Mouse (Mus musculus) lung, embryonic 15.5 days (tissue): ENCODE data around the gene Gm45808. TPM values are rescaled to one million over a fixed set of nuclear protein-coding genes. Genes with fewer than 3 reads are reported as not detected.

ENCODE experiments used
- ATAC-seq: fragments of 200-750 bp; cut with Nextera tagmentation; 2 replicates; pipeline ENCODE4 v1.8.0; 2017; ENCODE audit warnings: moderate number of reproducible peaks, borderline replicate concordance; ENCODE audit not compliant: low FRiP score, low TSS enrichment; ENCODE audit errors: extremely low read depth
- H3K27ac ChIP-seq: fragments of 300-500 bp; sonication (generic); 2 replicates; pipeline ENCODE4 v1.5.1; 2015; ENCODE audit warnings: moderate library complexity, mild to moderate bottlenecking, inconsistent platforms
- H3K27me3 ChIP-seq: fragments of 300-500 bp; sonication (generic); 2 replicates; pipeline ENCODE4 v1.6.1; 2015; ENCODE audit warnings: inconsistent platforms
- H3K36me3 ChIP-seq: fragments of 300-500 bp; sonication (generic); 2 replicates; pipeline ENCODE4 v1.6.1; 2015; ENCODE audit warnings: inconsistent platforms
- H3K4me1 ChIP-seq: fragments of 300-500 bp; sonication (generic); 2 replicates; pipeline ENCODE4 v1.6.1; 2015; ENCODE audit warnings: inconsistent platforms
- H3K4me2 ChIP-seq: fragments of 300-500 bp; sonication (generic); 2 replicates; pipeline ENCODE4 v1.6.1; 2015; ENCODE audit warnings: inconsistent platforms, mild to moderate bottlenecking, moderate library complexity
- H3K4me3 ChIP-seq: fragments of 300-500 bp; sonication (generic); 2 replicates; pipeline ENCODE4 v1.5.1; 2015; ENCODE audit warnings: mild to moderate bottlenecking, inconsistent platforms
- H3K9ac ChIP-seq: fragments of 300-500 bp; sonication (generic); 2 replicates; pipeline ENCODE4 v1.6.1; 2015; ENCODE audit warnings: inconsistent platforms
- H3K9me3 ChIP-seq: fragments of 300-500 bp; sonication (generic); 2 replicates; pipeline ENCODE4 v1.6.1; 2016; ENCODE audit warnings: inconsistent platforms
- WGBS: fragments of 180-500 bp; shearing (Covaris S2); methylation state at CpG from one replicate; pipeline ENCODE4 v1.1.7; 2015; 5-methylcytosine and 5-hydroxymethylcytosine counted together
- polyA plus RNA-seq: library from polyadenylated mRNA; unstranded; fragments of >200 nt; fragmentation: Nextera tagmentation; extraction: Ambion mirVana; gene quantifications from 2 replicates; pipeline ENCODE4 v1.2.1, GENCODE M21; 2015

Gm45808 gene
- polyA plus RNA-seq, 1 experiment from 2014 or later = not detected

- ATAC-seq = no peak
- WGBS = 47% methylated on average over 10 of the region's 10 CpGs
- H3K4me1 ChIP-seq = peaks cover 36% of the 10 kb centered on the region
- peak overlapping the region; percentile 76 for H3K4me3 ChIP-seq
- no peaks in the 10 kb centered on the region for H3K27me3 ChIP-seq
- peak overlapping the region; percentile 47; the same call in 1 of the 2 replicates for H3K27ac ChIP-seq
- peaks cover 55% of the 10 kb centered on the region for H3K36me3 ChIP-seq
- peak overlapping the region; percentile 85 for H3K9ac ChIP-seq
- no peaks in the 10 kb centered on the region for H3K9me3 ChIP-seq
- H3K4me2 ChIP-seq = peak overlapping the region; percentile 72
These were observed 29.2 kb downstream of the Gm45808 start for GRCm38 (mm10) chr7:45457204-45458060.

- Histone ChIP-seq H3K27me3 (no peaks in the 10 kb centered on the region), H3K4me2 (peak overlapping the region; percentile 72), H3K9me3 (no peaks in the 10 kb centered on the region), H3K4me3 (no peak overlapping the region; the same call in 1 of the 2 replicates), H3K27ac (0 out of 2 replicates have a peak overlapping the region, but pooled peaks have one; percentile 47), H3K36me3 (peaks cover 55% of the 10 kb centered on the region), H3K9ac (no peak overlapping the region), H3K4me1 (peaks cover 34% of the 10 kb centered on the region)
- 39% methylated on average over 9 of the region's 9 CpGs for WGBS
- ATAC-seq = no peak
These were observed 29.8 kb downstream of the Gm45808 start for GRCm38 (mm10) chr7:45456721-45457203.

DNA sequence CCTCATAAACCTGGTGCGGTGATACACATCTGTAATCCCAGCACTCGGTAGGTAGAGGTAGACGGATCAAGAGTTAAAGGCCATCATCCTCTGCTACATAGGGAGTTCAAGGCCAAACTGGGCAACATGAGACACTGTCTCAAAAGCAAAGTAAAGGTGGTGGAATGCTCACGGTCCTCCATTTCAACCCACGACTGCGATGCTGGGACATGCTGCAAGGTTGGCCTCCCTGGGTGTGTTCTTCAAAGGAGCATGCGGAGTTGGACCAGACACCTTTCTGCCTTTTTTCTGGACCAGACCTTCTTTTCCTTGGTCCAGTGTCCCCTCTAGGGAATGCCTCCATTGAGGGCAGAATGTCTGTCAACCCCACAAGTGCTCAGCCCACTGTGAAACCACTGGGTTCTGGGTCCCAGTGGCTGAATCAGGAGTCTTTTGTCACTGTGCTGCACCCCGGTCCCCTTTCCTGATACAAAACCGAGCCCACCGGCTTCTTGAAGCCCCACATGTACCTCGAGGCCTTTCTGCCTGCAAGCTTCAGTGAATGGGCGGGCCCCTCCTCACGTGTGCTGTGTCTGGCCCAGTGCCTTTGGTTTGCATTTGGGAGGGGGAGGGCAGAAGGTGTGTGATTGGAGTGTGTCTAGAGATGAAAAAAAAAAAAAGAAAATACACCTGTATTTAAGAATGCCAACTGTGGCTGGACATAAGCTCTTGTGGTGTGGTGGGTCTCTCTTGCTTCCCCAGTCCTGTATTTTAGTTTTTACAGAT, 30.5 kb downstream of the Gm45808 start:
- Histone ChIP-seq H3K4me1 (peaks cover 29% of the 10 kb centered on the region), H3K4me3 (no peak overlapping the region), H3K27ac (no peak overlapping the region), H3K27me3 (no peaks in the 10 kb centered on the region), H3K9ac (no peak overlapping the region), H3K4me2 (no peak overlapping the region), H3K36me3 (peaks cover 54% of the 10 kb centered on the region), H3K9me3 (no peaks in the 10 kb centered on the region)
- 69% methylated on average over 13 of the region's 13 CpGs for WGBS
- no peak for ATAC-seq

GRCm38 (mm10) chr7:45454971-45455370, 31.6 kb downstream of the Gm45808 start:
- ATAC-seq = no peak
- H3K4me1 ChIP-seq = peaks cover 17% of the 10 kb centered on the region
- H3K4me2 ChIP-seq = no peak overlapping the region
- H3K36me3 ChIP-seq = peaks cover 56% of the 10 kb centered on the region
- 87% methylated on average over 15 of the region's 15 CpGs for WGBS
- no peak overlapping the region for H3K9ac ChIP-seq
- no peak overlapping the region for H3K27ac ChIP-seq
- no peak overlapping the region for H3K4me3 ChIP-seq
- H3K9me3 ChIP-seq = no peaks in the 10 kb centered on the region
- H3K27me3 ChIP-seq = no peaks in the 10 kb centered on the region

DNA sequence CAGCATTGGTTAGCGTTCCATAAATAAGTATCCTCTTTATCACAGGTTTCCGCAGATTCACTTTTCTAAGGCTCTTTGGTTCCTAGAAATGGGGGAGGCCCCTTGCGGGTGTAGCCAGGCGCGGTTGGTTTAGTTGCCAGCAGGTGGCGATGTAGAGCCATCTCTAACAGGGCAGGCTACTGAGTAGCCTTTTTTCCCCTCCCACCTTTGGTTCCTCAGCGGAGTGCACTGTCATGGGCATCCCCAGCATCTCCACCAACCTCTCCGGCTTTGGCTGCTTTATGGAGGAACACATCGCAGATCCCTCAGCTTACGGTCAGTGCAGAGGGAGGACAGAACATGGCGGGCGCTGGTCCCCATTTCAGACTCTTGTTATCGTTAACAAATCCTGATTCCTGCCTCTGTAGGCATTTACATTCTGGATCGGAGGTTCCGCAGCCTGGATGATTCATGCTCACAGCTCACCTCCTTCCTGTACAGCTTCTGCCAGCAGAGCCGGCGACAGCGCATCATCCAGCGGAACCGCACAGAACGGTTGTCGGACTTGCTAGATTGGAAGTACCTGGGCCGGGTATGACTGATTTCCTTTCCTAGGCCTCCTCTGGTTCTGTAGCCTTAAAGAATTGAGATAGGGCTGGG, 35.1 kb downstream of the Gm45808 start:
- peak; percentile 58; the same call in 1 of the 2 replicates for ATAC-seq
- H3K4me3 ChIP-seq = no peak overlapping the region

DNA sequence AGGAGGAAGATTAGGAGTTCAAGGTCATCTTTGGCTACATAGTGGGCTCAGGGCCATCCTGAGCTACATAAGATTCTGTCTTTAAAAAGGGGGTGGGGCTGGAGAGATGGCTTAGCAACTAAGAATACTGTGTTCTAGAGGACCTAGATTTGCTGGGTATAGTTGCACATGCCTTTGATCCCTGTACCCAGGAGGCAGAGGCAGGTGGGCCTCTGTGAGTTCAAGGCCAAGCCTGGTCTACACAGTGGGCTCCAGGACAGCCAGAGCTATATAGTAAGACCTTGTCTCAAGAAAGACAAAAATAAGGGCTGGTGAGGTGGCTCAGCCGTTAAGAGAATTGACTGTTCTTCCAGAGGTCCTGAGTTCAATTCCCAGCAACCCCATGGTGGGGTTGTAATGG, 36.6 kb downstream of the Gm45808 start:
- H3K36me3 ChIP-seq = peaks cover 56% of the 10 kb centered on the region
- ATAC-seq = no peak

More for the DNA sequence above, 35.1 kb downstream of the Gm45808 start:
- Histone ChIP-seq H3K4me2 (no peak overlapping the region), H3K36me3 (peaks cover 57% of the 10 kb centered on the region), H3K9ac (no peak overlapping the region), H3K4me1 (no peaks in the 10 kb centered on the region), H3K9me3 (no peaks in the 10 kb centered on the region), H3K27me3 (no peaks in the 10 kb centered on the region), H3K27ac (no peak overlapping the region)
- WGBS = 54% methylated on average over 23 of the region's 23 CpGs

DNA sequence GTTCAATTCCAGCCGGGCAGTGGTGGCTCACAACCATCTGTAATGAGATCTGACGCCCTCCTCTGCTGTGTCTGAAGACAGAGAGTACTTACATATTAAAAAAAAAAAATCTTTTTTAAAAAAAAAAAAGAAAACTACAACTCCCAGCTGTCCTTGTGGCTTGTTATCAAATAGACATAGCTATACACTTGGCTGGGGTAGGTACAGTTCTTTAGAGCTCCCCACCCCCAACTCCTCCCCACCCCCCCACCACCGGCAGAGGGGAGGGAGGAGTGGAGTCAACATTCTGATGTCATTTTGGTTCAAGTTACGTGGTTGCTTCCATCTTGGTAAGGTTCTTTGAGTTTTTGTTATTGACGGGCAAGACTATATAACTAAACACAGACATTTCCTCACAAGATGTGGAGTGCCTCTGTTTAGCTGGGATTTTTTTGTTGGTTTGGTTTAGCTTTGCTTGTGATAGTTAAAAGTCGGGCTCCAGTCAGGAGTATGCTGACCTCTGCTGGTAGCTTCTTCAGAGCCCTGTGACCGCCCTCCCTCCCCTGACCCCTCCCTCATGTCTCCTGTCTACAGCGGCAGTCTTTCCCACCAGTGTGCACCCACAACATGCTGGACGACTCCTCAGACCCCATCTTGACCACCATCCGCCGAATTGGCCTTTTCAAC, 39.2 kb downstream of the Gm45808 start:
- ATAC-seq = peak; percentile 34
- H3K27ac ChIP-seq = no peak overlapping the region
- no peaks in the 10 kb centered on the region for H3K4me1 ChIP-seq
- H3K36me3 ChIP-seq = peaks cover 53% of the 10 kb centered on the region
- H3K4me3 ChIP-seq = no peak overlapping the region
- H3K9me3 ChIP-seq = no peaks in the 10 kb centered on the region
- no peak overlapping the region for H3K4me2 ChIP-seq
- H3K9ac ChIP-seq = no peak overlapping the region
- 36% methylated on average over 11 of the region's 11 CpGs for WGBS
- H3K27me3 ChIP-seq = no peaks in the 10 kb centered on the region

More for the DNA sequence above, 36.6 kb downstream of the Gm45808 start:
- no peaks in the 10 kb centered on the region for H3K27me3 ChIP-seq
- no peaks in the 10 kb centered on the region for H3K9me3 ChIP-seq
- no peak overlapping the region for H3K9ac ChIP-seq
- no peaks in the 10 kb centered on the region for H3K4me1 ChIP-seq
- H3K27ac ChIP-seq = no peak overlapping the region
- WGBS = 81% methylated on average over 1 of the region's 1 CpGs
- no peak overlapping the region for H3K4me3 ChIP-seq
- H3K4me2 ChIP-seq = no peak overlapping the region

DNA sequence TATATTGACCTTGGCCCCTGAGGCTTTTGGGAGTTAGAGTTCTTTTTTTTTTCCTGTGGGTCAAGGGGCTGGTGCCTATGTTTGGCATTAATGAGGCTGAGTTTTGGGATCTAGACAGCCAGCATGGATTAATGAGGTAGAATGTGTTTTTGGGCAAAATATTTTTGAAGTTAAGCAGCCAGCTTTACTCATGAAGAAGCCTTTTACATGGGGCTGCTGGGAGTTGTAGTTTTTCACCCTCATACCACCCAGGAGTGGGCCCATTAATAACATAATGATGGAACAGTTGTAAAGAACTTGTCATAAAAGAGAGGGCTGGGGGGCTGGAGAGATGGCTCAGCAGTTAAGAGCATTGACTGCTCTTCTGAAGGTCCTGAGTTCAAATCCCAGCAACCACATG, 40.0 kb downstream of the Gm45808 start:
- H3K36me3 ChIP-seq = peaks cover 51% of the 10 kb centered on the region

GRCm38 (mm10) chr7:45443526-45444420, 42.8 kb downstream of the Gm45808 start:
- 64% methylated on average over 22 of the region's 22 CpGs for WGBS
- no peaks in the 10 kb centered on the region for H3K27me3 ChIP-seq
- no peaks in the 10 kb centered on the region for H3K4me1 ChIP-seq
- no peaks in the 10 kb centered on the region for H3K9me3 ChIP-seq
- H3K36me3 ChIP-seq = peaks cover 64% of the 10 kb centered on the region
- no peak overlapping the region for H3K4me3 ChIP-seq
- no peak for ATAC-seq
- H3K4me2 ChIP-seq = no peak overlapping the region
- no peak overlapping the region for H3K27ac ChIP-seq
- H3K9ac ChIP-seq = no peak overlapping the region

More for the DNA sequence above, 40.0 kb downstream of the Gm45808 start:
- H3K4me3 ChIP-seq = no peak overlapping the region
- H3K4me1 ChIP-seq = no peaks in the 10 kb centered on the region
- ATAC-seq = no peak
- H3K27ac ChIP-seq = no peak overlapping the region
- H3K4me2 ChIP-seq = no peak overlapping the region
- H3K9me3 ChIP-seq = no peaks in the 10 kb centered on the region
- no peaks in the 10 kb centered on the region for H3K27me3 ChIP-seq
- H3K9ac ChIP-seq = no peak overlapping the region

DNA sequence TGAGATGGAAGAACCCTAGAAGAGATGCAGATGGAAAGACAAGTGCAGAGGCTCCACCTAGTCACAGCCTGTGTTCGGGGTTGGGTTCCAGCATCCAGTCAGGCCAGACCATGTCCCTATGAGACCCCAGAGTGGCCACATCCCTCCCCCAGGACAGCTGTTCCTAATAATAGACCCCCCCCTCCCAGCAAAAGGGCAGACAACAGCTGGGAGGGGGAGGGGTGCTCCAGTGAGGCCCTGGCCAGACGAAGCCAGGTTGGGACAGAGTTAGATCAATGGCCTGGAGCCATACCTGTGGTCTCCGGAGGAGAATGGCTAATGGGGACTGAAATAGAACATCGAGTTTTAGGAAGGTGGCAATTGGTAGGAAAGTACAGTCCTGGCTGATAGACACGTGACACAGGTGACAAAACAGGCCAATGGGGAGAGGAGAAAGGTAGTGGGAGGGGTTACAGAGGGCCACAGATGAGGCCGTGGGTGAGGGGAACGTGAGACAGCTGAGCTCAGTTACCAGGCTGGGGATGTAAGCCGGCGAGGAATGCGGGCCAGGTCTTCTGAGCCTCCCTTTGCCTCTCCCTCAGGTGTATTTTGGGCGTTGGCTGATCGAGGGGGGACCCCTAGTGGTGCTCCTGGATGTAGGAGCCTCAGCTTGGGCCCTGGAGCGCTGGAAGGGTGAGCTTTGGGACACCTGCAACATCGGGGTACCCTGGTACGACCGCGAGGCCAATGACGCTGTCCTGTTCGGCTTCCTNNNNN, 48.9 kb downstream of the Gm45808 start, which contains the start of gene Ruvbl2:
Ruvbl2 (minus strand) TSS at position 576 of the 756 bp plus-strand sequence.
- no peak within 1 kb of the TSS for H3K27ac ChIP-seq
- H3K4me2 ChIP-seq = peak within 1 kb of the TSS; percentile 24; the same call in 1 of the 2 replicates
- WGBS = 28% methylated on average over 19 of the region's 19 CpGs
- ATAC-seq = no peak
- peak within 1 kb of the TSS; percentile 30; the same call in 1 of the 2 replicates for H3K9ac ChIP-seq
- no peaks in the 10 kb centered on the region for H3K27me3 ChIP-seq
- peaks cover 26% of the 10 kb centered on the region for H3K36me3 ChIP-seq
- H3K4me3 ChIP-seq = no peak within 1 kb of the TSS
- H3K9me3 ChIP-seq = no peaks in the 10 kb centered on the region
- peaks cover 39% of the 10 kb centered on the region for H3K4me1 ChIP-seq
